Comparison of ENCODE assay signal across 9 mouse cellular contexts in genomic region chr13:63570456-63570855, GRCm38 (mm10). TPM values are rescaled to one million over a fixed set of nuclear protein-coding genes. Genes with fewer than 3 reads are reported as not detected.
A peak's percentile ranks its signal among the peaks of the same experiment; 100 is the strongest.
DNase-seq lines count a peak whose midpoint lies in the region; ATAC-seq lines count a peak whose summit lies in the region.
"Had no signal": no experiment of that assay in that cellular context is flagged by ENCODE, and none has a peak within 500 bp of the region (broad histone marks: within the 10 kb centered on the region; RNA-seq: fewer than 3 reads in every experiment).

No protein-coding gene starts in this region.

- DNase-seq in cerebellum, adult 9-10 months = peak; percentile 22
- no peak for DNase-seq in cerebellum, adult 9-11 months
- no peak for DNase-seq in limb, embryonic 10.5 days (ENCODE audit: low spot score)
- no peak for DNase-seq in spleen, postnatal 36 days (ENCODE audit: low spot score in 2 of 2)
- no peak for DNase-seq in urinary bladder, postnatal 36 days (ENCODE audit: low spot score in 2 of 2)
- DNase-seq in adrenal gland, adult 2 months = no peak
- DNase-seq: lung, adult 2 months had no signal

- H3K9ac ChIP-seq in forebrain, embryonic 12.5 days = no peak overlapping the region
- H3K9ac ChIP-seq in neural tube, embryonic 14.5 days (replicated peaks; ENCODE audit: low read depth, low read length) = peak overlapping the region; percentile 34; the same call in 1 of the 2 replicates

- no peaks in the 10 kb centered on the region for H3K9me3 ChIP-seq in forebrain, embryonic 12.5 days
- no peaks in the 10 kb centered on the region for H3K9me3 ChIP-seq in limb, embryonic 10.5 days (replicated peaks)
- no peaks in the 10 kb centered on the region for H3K9me3 ChIP-seq in neural tube, embryonic 14.5 days (ENCODE audit: control insufficient read depth, low read length)

- H3K27ac ChIP-seq in forebrain, embryonic 12.5 days = no peak overlapping the region
- 0 out of 2 replicates have a peak overlapping the region, but pooled peaks have one; percentile 17 for H3K27ac ChIP-seq in limb, embryonic 10.5 days
- no peak overlapping the region for H3K27ac ChIP-seq in neural tube, embryonic 14.5 days (ENCODE audit: low read depth, low read length)

- peaks cover 65% of the 10 kb centered on the region for H3K27me3 ChIP-seq in forebrain, embryonic 12.5 days
- H3K27me3 ChIP-seq in limb, embryonic 10.5 days (ENCODE audit: low read depth, poor library complexity, severe bottlenecking) = peaks cover 64% of the 10 kb centered on the region
- H3K27me3 ChIP-seq in neural tube, embryonic 14.5 days (ENCODE audit: control insufficient read depth, insufficient read depth, low read length) = 0 out of 2 replicates have a peak, but pooled peaks cover 3% of the 10 kb centered on the region

- H3K4me1 ChIP-seq in forebrain, embryonic 12.5 days = peaks cover 60% of the 10 kb centered on the region
- peaks cover 76% of the 10 kb centered on the region for H3K4me1 ChIP-seq in limb, embryonic 10.5 days
- peaks cover 16% of the 10 kb centered on the region; the same call in 1 of the 2 replicates for H3K4me1 ChIP-seq in neural tube, embryonic 14.5 days (ENCODE audit: control insufficient read depth, insufficient read depth, low read length)

- peak overlapping the region; percentile 96 for H3K4me2 ChIP-seq in forebrain, embryonic 12.5 days
- peak overlapping the region; percentile 82 for H3K4me2 ChIP-seq in neural tube, embryonic 14.5 days (ENCODE audit: low read depth, low read length)

- H3K36me3 ChIP-seq in forebrain, embryonic 12.5 days (replicated peaks) = no peaks in the 10 kb centered on the region
- H3K36me3 ChIP-seq in limb, embryonic 10.5 days = no peaks in the 10 kb centered on the region
- H3K36me3 ChIP-seq in neural tube, embryonic 14.5 days (ENCODE audit: control insufficient read depth, insufficient read depth, low read length) = no peaks in the 10 kb centered on the region

- ATAC-seq in forebrain, embryonic 12.5 days (ENCODE audit: low FRiP score) = no peak
- no peak for ATAC-seq in neural tube, embryonic 14.5 days (ENCODE audit: low read depth)

- no peak overlapping the region for H3K4me3 ChIP-seq in forebrain, embryonic 12.5 days (replicated peaks)
- H3K4me3 ChIP-seq in limb, embryonic 10.5 days = peak overlapping the region; percentile 98; the same call in 1 of the 2 replicates
- H3K4me3 ChIP-seq in neural tube, embryonic 14.5 days (ENCODE audit: low read depth, low read length) = peak overlapping the region; percentile 84

RNA-seq across cellular contexts. Expression of gene Ptch1, which starts 2.9 kb away (rescaled TPM):
- 24.0 and 24.4 TPM in 2 replicates for polyA plus RNA-seq in forebrain, embryonic 12.5 days (2016; fragmentation: Nextera tagmentation; extraction: Ambion mirVana)
- 18.2 and 19.0 TPM in 2 replicates for polyA plus RNA-seq in limb, embryonic 10.5 days (2016; fragmentation: Nextera tagmentation; extraction: Ambion mirVana)
- polyA plus RNA-seq in neural tube, embryonic 14.5 days (2014; fragmentation: Nextera tagmentation; extraction: Ambion mirVana) = 26.4 and 28.7 TPM in 2 replicates
- total RNA-seq in adrenal gland, adult 2 months (2021) = 10 to 100 TPM; 30.8 to 57.5 TPM
- 46.7 and 50.1 TPM in 2 replicates for polyA plus RNA-seq in adrenal gland, adult 2 months (2012; rRNA removed)
